In genomic region chr5:147825375-147825969, GRCm38 (mm10) we compare ENCODE assay signal across 8 mouse cellular contexts. TPM values are rescaled to one million over a fixed set of nuclear protein-coding genes. Genes with fewer than 3 reads are reported as not detected.
A peak's percentile ranks its signal among the peaks of the same experiment; 100 is the strongest.
DNase-seq lines count a peak whose midpoint lies in the region; ATAC-seq lines count a peak whose summit lies in the region.

No protein-coding gene starts in this region.

- H3K4me2 ChIP-seq in lung, embryonic 15.5 days, result peak overlapping the region; percentile 44
- H3K4me2 ChIP-seq in kidney, embryonic 14.5 days (replicated peaks; ENCODE audit: low read depth, low read length), result peak overlapping the region; percentile 8; the same call in 1 of the 2 replicates

- intact Hi-C loops in left cerebral cortex, postnatal 14 days (cut with DNase I), result no loop called here

- H3K36me3 ChIP-seq in lung, embryonic 15.5 days, result no peaks in the 10 kb centered on the region
- H3K36me3 ChIP-seq in kidney, embryonic 14.5 days (ENCODE audit: control insufficient read depth, insufficient read depth, low read length), result no peaks in the 10 kb centered on the region

- H3K9ac ChIP-seq in lung, embryonic 15.5 days, result no peak overlapping the region
- H3K9ac ChIP-seq in kidney, embryonic 14.5 days (ENCODE audit: low read depth, low read length), result no peak overlapping the region

- no peak for DNase-seq in lung, postnatal 14 days
- peak; percentile 13 to 42 for DNase-seq in heart, adult 9 months (ENCODE audit: low spot score in 2 of 2)
- no peak for DNase-seq in cerebellum, adult 9-11 months
- no peak for DNase-seq in left cerebral cortex, postnatal 14 days (ENCODE audit: low spot score in 2 of 2)
- DNase-seq in embryo, embryonic 11 days, result no peak

- H3K4me1 ChIP-seq in lung, embryonic 15.5 days, result peaks cover 17% of the 10 kb centered on the region
- H3K4me1 ChIP-seq in kidney, embryonic 14.5 days (ENCODE audit: control insufficient read depth, insufficient read depth, low read length), result peaks cover 10% of the 10 kb centered on the region

- WGBS in lung, embryonic 15.5 days, result 25% methylated on average over 22 of the region's 22 CpGs
- 45% methylated on average over 22 of the region's 22 CpGs for WGBS in kidney, embryonic 14.5 days

- no peaks in the 10 kb centered on the region for H3K9me3 ChIP-seq in lung, embryonic 15.5 days
- H3K9me3 ChIP-seq in kidney, embryonic 14.5 days (ENCODE audit: control insufficient read depth, low read length), result no peaks in the 10 kb centered on the region

- no peaks in the 10 kb centered on the region for H3K27me3 ChIP-seq in lung, embryonic 15.5 days
- H3K27me3 ChIP-seq in kidney, embryonic 14.5 days (ENCODE audit: control insufficient read depth, insufficient read depth, low read length), result no peaks in the 10 kb centered on the region

- H3K27ac ChIP-seq in lung, embryonic 15.5 days, result no peak overlapping the region
- no peak overlapping the region for H3K27ac ChIP-seq in kidney, embryonic 14.5 days (ENCODE audit: low read depth, low read length)

- H3K4me3 ChIP-seq in lung, embryonic 15.5 days, result peak overlapping the region; percentile 4; the same call in 1 of the 2 replicates
- peak overlapping the region; percentile 4; the same call in 1 of the 2 replicates for H3K4me3 ChIP-seq in kidney, embryonic 14.5 days (ENCODE audit: low read length)

- ATAC-seq in lung, embryonic 15.5 days (ENCODE audit: borderline replicate concordance, extremely low read depth, low FRiP score, low TSS enrichment), result no peak
- no peak; the same call in 1 of the 2 replicates for ATAC-seq in kidney, embryonic 14.5 days (ENCODE audit: low FRiP score, low TSS enrichment)
- peak; percentile 59 for ATAC-seq in monocyte, adult 5-6 weeks (replicated peaks; ENCODE audit: insufficient number of reproducible peaks, low FRiP score, low TSS enrichment, poor library complexity, severe bottlenecking)

RNA-seq across cellular contexts. Expression of gene Pomp, which starts 34.8 kb away (rescaled TPM):
- polyA plus RNA-seq in lung, embryonic 15.5 days (2015; fragmentation: Nextera tagmentation; extraction: Ambion mirVana), result 487 and 547 TPM in 2 replicates
- polyA plus RNA-seq in kidney, embryonic 14.5 days (2014; fragmentation: Nextera tagmentation; extraction: Ambion mirVana), result 495 and 603 TPM in 2 replicates
- total RNA-seq in monocyte, adult 5-6 weeks (2017), result 117 to 137 TPM (median 124 TPM) in 3 replicates
- total RNA-seq in left cerebral cortex, postnatal 14 days (2021), result 100 to 1,000 TPM; 151 to 156 TPM

Comparison
In these comparisons a context has a peak if more than half of its experiments do, and no peak if none do; other contexts are left out.
1. DNase-seq: peak in heart, adult 9 months (2 of 2); none in lung, postnatal 14 days (single experiment), cerebellum, adult 9-11 months (single experiment), left cerebral cortex, postnatal 14 days (0 of 2) and embryo, embryonic 11 days (single experiment).